Mouse (Mus musculus) embryonic facial prominence, embryonic 13.5 days (tissue): ENCODE measurements around the gene Kat8. TPM values are rescaled to one million over a fixed set of nuclear protein-coding genes. Genes with fewer than 3 reads are reported as not detected.

Experiments
- ATAC-seq: fragments of 200-750 bp; cut with Nextera tagmentation; 2 replicates; pipeline ENCODE4 v1.8.0; 2017; ENCODE audit warnings: low read depth; ENCODE audit not compliant: insufficient number of reproducible peaks, insufficient read depth, low FRiP score, low TSS enrichment
- H3K27ac ChIP-seq: fragments of 300-500 bp; sonication (generic); 2 replicates; pipeline ENCODE4 v1.5.1; 2015; ENCODE audit warnings: moderate library complexity, mild to moderate bottlenecking, inconsistent platforms
- H3K27me3 ChIP-seq: fragments of 300-500 bp; sonication (generic); 2 replicates; pipeline ENCODE4 v1.6.1; 2015; ENCODE audit warnings: mild to moderate bottlenecking, inconsistent platforms
- H3K36me3 ChIP-seq: fragments of 300-500 bp; sonication (generic); 2 replicates; pipeline ENCODE4 v1.6.1; 2015; ENCODE audit warnings: mild to moderate bottlenecking, inconsistent platforms
- H3K4me1 ChIP-seq: fragments of 300-500 bp; sonication (generic); 2 replicates; pipeline ENCODE4 v1.6.1; 2015; ENCODE audit warnings: inconsistent platforms
- H3K4me2 ChIP-seq: fragments of 300-500 bp; sonication (generic); 2 replicates; pipeline ENCODE4 v1.6.1; 2015; ENCODE audit warnings: moderate library complexity, mild to moderate bottlenecking, inconsistent platforms
- H3K4me3 ChIP-seq: fragments of 300-500 bp; sonication (generic); 2 replicates; pipeline ENCODE4 v1.5.1; 2015; ENCODE audit warnings: mild to moderate bottlenecking, inconsistent platforms
- H3K9ac ChIP-seq: fragments of 300-500 bp; sonication (generic); 2 replicates; pipeline ENCODE4 v1.6.1; 2015; ENCODE audit warnings: mild to moderate bottlenecking, inconsistent platforms
- H3K9me3 ChIP-seq: fragments of 300-500 bp; sonication (generic); 2 replicates; pipeline ENCODE4 v1.6.1; 2016; ENCODE audit warnings: inconsistent platforms
- WGBS: fragments of 180-500 bp; shearing (Covaris S2); methylation state at CpG from one replicate; pipeline ENCODE4 v1.1.7; 2015; ENCODE audit warnings: mixed read lengths; 5-methylcytosine and 5-hydroxymethylcytosine counted together
- polyA plus RNA-seq: library from polyadenylated mRNA; unstranded; fragments of >200 nt; fragmentation: Nextera tagmentation; extraction: Ambion mirVana; gene quantifications from 2 replicates; pipeline ENCODE4 v1.2.1, GENCODE M21; 2015

Gene Kat8
- polyA plus RNA-seq, 1 experiment from 2014 or later, result 45.6 TPM

DNA sequence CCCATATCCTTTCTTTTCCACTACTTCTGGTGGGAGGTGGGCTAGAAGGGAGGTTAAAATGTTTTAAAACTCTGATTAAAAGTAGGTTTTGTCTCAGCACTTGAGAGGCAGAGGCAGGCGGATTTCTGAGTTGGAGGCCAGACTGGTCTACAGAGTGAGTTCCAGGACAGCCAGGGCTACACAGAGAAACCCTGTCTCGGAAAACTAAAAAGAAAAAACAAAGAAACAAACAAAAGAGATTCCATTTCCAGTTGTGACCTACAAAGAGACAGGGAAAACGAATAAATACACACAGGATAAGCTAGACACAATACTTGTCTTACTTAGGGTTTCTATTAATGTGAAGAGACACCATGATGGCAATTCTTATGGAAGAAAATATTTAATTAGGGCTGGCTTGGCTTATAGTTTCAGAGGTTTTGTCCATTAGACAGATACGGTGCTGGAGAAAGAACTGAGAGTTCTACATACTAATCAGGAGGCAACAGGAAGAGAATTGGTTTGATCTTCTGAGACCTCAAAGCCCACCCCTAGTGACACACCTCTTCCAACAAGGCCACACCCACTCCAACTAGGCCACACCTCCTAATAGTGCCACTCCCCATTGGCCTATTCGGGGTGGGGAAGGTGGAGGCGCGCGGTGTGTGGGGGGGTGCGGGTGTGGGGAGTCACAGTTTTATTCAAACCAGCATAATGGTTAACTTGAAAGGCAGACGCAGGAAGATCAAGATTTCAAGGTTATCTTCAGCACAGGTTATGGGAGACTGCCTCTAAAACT is 13.9 kb upstream of the Kat8 start:
- Histone ChIP-seq H3K27ac (no peak overlapping the region), H3K27me3 (no peaks in the 10 kb centered on the region), H3K36me3 (peaks cover 5% of the 10 kb centered on the region; the same call in 1 of the 2 replicates), H3K9ac (no peak overlapping the region), H3K4me3 (no peak overlapping the region), H3K9me3 (no peaks in the 10 kb centered on the region), H3K4me2 (no peak overlapping the region), H3K4me1 (peaks cover 10% of the 10 kb centered on the region)
- 34% methylated on average over 10 of the region's 10 CpGs for WGBS
- no peak for ATAC-seq

DNA sequence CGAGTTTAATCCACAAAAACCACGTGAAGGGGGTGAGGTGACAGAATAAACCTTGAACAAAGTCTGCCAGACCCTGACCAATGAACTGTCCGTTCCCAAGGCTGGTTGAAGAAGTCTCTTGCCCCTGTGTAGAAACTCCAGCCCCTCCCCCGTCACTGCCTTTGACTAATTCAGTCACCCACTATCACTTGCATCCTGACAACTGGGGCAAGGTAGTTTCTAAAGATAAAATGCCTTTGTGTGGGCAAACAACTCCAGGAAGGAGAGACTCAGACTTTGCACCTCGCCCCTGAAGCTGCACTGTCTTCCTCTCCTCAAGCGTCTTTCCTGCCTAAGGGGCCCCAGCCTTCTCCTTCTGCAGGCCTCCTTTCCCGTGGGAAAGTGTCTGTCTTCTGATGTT is 12.3 kb upstream of the Kat8 start:
- Histone ChIP-seq H3K4me1 (peaks cover 9% of the 10 kb centered on the region), H3K27me3 (no peaks in the 10 kb centered on the region), H3K9me3 (no peaks in the 10 kb centered on the region), H3K27ac (no peak overlapping the region), H3K36me3 (peaks cover under 1% of the 10 kb centered on the region; the same call in 1 of the 2 replicates), H3K9ac (no peak overlapping the region; the same call in 1 of the 2 replicates), H3K4me2 (no peak overlapping the region), H3K4me3 (no peak overlapping the region)
- ATAC-seq, result no peak
- 41% methylated on average over 7 of the region's 7 CpGs for WGBS

DNA sequence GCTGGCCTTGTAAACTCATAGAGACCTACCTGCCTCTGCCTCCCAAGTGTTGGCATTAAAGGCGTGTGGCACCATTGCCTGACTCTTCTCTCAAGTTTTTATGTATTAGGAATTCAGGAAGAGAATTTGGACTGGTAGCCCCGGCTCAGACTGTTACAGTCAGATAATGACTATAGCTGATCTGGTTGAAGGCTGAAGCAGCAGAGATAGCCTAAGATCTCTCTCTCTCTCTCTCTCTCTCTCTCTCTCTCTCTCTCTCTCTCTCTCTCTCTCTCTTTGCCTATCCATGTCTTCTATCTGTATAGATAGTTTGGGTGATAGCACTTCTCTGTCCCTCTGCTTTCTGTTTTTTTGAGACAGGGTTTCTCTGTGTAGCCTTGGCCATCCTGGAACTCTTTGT is 10.5 kb upstream of the Kat8 start:
- WGBS, result 84% methylated on average over 2 of the region's 2 CpGs
- Histone ChIP-seq H3K9me3 (no peaks in the 10 kb centered on the region), H3K36me3 (peaks cover 18% of the 10 kb centered on the region), H3K4me3 (no peak overlapping the region), H3K4me1 (peaks cover 15% of the 10 kb centered on the region), H3K9ac (no peak overlapping the region), H3K4me2 (no peak overlapping the region), H3K27ac (no peak overlapping the region), H3K27me3 (no peaks in the 10 kb centered on the region)
- no peak for ATAC-seq

DNA sequence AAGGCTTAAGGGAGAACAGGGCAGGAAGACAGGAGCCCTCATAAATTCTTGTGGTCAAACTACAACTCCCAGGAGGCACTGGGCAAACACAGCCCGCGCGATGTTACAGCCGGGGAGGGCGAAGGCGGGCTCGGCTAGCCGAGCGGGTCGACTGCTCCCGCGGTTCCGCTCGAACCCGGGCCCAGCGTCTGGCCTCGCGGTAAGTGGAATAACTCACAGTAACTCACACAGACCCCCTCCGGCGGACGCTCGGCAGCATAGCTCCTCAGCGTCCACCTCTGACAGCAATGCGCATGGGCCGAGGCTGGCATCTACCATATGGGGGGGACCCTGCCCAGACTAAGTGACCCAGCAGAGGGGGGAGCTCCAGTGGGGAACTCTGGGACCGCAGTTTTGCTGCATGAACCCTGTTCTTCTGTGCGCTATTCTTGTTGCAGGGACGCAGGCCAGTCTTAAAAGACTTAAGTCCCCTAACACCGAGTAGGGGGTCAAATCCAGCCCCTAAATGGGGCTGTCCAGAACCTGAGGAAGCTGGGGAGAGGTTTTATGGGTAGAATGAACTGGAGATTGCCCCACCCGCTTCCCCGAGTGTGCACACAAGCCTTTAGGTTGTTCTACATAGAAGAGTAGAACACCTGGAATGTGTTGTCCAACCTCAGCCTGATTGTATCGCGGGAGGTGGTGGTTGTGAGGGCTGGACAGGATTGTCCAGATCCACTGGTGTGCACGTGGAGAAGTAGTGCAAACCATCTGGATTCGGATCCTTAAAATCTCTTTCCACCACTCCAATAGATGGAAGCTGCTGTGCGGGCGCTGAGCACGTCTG is 8.1 kb upstream of the Kat8 start, which contains the start of gene Bckdk:
TSS of gene Bckdk (plus strand) at position 112 of the 826 bp plus-strand sequence.
- Histone ChIP-seq H3K36me3 (peaks cover 42% of the 10 kb centered on the region), H3K9me3 (no peaks in the 10 kb centered on the region), H3K4me3 (peak within 1 kb of the TSS; percentile 70), H3K27ac (peak within 1 kb of the TSS; percentile 86), H3K4me2 (peak within 1 kb of the TSS; percentile 87), H3K27me3 (no peaks in the 10 kb centered on the region), H3K9ac (peak within 1 kb of the TSS; percentile 94), H3K4me1 (peaks cover 15% of the 10 kb centered on the region)
- ATAC-seq, result peak; percentile 91
- 6% methylated on average over 38 of the region's 38 CpGs for WGBS

DNA sequence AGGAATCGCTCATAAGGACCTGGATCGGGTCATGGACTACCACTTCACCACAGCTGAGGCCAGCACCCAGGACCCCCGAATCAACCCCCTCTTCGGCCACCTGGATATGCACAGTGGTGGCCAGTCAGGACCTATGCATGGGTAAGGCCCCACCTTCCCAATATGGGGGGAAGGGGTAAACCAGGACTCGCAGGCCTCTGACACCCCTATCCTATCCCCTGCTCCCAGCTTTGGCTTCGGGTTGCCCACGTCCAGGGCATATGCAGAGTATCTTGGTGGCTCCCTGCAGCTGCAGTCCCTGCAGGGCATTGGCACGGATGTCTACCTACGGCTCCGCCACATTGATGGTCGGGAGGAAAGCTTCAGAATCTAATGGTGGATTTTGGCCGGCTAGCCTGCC is 4.4 kb upstream of the Kat8 start:
- H3K27me3 ChIP-seq, result no peaks in the 10 kb centered on the region
- 94% methylated on average over 12 of the region's 12 CpGs for WGBS
- no peak for ATAC-seq
- no peak overlapping the region for H3K27ac ChIP-seq
- H3K4me3 ChIP-seq, result no peak overlapping the region
- peaks cover 16% of the 10 kb centered on the region for H3K4me1 ChIP-seq
- peaks cover 52% of the 10 kb centered on the region for H3K36me3 ChIP-seq
- H3K4me2 ChIP-seq, result no peak overlapping the region
- H3K9ac ChIP-seq, result no peak overlapping the region
- no peaks in the 10 kb centered on the region for H3K9me3 ChIP-seq

DNA sequence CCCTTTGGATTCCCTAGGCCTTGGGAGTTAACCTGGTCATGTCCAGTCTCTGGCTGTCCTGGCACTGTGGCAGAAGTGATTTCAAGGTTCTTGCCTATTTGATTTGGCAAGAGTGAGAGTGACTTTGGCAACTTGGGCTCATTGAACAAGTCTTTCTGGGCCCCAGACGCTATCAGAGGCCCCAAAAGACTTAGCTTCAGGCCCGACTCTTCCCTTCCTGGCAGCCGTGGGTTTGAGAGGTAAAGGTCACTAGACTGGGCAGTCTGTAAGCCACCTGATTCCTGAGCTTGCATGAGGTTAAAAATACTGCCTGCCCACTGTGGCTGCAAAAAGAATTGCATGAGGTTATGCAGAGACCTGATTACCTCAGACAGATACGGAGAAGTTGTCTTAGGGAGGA is 3.7 kb upstream of the Kat8 start:
- no peak for ATAC-seq
- no peaks in the 10 kb centered on the region for H3K27me3 ChIP-seq
- peaks cover 52% of the 10 kb centered on the region for H3K36me3 ChIP-seq
- peaks cover 22% of the 10 kb centered on the region for H3K4me1 ChIP-seq
- H3K9me3 ChIP-seq, result no peaks in the 10 kb centered on the region
- no peak overlapping the region for H3K27ac ChIP-seq
- no peak overlapping the region for H3K9ac ChIP-seq
- H3K4me3 ChIP-seq, result no peak overlapping the region
- 93% methylated on average over 4 of the region's 4 CpGs for WGBS
- no peak overlapping the region for H3K4me2 ChIP-seq

DNA sequence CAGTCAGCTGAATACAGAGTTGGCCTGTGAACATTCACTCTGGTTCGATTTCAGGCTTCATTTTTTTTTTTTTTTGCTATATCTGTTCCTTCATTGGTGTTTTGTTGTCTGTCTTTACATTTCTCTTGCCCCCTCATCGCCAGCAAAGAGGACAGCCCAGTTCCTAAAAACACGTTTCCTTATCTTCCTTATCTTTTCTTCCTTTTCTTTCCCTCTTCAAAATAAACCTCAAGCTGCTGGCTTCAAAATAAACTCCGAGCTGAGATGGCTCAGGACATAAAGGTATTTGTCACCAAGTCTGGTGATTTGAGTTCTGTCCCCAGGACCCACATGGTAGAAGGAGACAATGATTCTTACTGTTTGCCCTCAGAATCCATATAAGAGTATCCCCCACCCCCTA is 622 bp downstream of the Kat8 start:
- Histone ChIP-seq H3K27me3 (no peaks in the 10 kb centered on the region), H3K4me2 (peak overlapping the region; percentile 64), H3K36me3 (peaks cover 51% of the 10 kb centered on the region), H3K4me1 (peaks cover 6% of the 10 kb centered on the region), H3K4me3 (peak overlapping the region; percentile 95), H3K27ac (peak overlapping the region; percentile 87; the same call in 1 of the 2 replicates), H3K9ac (peak overlapping the region; percentile 83), H3K9me3 (no peaks in the 10 kb centered on the region)
- WGBS, result 27% methylated on average over 4 of the region's 4 CpGs
- ATAC-seq, result no peak

DNA sequence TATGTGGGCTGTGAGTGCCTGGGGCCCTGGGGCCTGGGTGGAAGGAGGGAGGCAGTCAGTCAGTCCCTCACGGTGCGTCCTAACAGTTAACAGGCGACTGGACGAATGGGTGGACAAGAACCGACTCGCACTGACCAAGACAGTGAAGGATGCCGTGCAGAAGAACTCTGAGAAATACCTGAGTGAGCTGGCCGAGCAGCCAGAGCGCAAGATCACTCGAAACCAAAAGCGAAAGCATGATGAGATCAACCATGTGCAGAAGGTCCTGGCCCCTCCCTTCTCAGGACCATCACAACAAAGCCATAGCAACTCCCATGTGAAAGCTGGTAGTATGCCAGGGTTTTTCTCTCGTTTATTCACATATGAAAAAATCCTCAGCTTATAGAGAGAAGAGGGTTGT is 3.0 kb downstream of the Kat8 start:
- Histone ChIP-seq H3K27ac (no peak overlapping the region), H3K4me1 (peaks cover 6% of the 10 kb centered on the region), H3K27me3 (no peaks in the 10 kb centered on the region), H3K9me3 (no peaks in the 10 kb centered on the region), H3K36me3 (peaks cover 42% of the 10 kb centered on the region), H3K4me2 (no peak overlapping the region), H3K9ac (no peak overlapping the region), H3K4me3 (no peak overlapping the region)
- ATAC-seq, result no peak
- 87% methylated on average over 12 of the region's 12 CpGs for WGBS

DNA sequence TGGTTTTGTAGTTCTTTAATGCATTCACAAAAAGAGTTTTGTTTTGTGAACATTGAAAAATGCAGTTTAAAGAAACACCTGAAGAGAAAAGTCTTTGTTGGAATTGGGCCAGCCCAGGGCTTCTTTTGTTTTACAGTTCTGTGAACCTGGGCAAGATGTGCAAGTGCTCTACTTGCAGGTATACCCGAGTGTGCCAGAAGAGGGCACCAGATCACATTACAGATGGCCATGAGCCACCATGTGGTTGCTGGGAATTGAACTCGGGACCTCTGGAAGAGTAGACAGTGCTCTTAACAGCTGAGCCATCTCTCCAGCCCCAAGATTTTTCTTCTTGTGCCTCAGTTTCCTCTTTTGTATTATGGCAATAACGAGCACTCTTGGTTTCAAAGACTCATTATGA is 5.9 kb downstream of the Kat8 start:
- Histone ChIP-seq H3K4me2 (no peak overlapping the region), H3K36me3 (peaks cover 67% of the 10 kb centered on the region), H3K9me3 (no peaks in the 10 kb centered on the region), H3K27me3 (no peaks in the 10 kb centered on the region), H3K4me1 (peaks cover 3% of the 10 kb centered on the region), H3K27ac (no peak overlapping the region), H3K9ac (no peak overlapping the region), H3K4me3 (no peak overlapping the region)
- WGBS, result 54% methylated on average over 3 of the region's 3 CpGs
- ATAC-seq, result no peak

DNA sequence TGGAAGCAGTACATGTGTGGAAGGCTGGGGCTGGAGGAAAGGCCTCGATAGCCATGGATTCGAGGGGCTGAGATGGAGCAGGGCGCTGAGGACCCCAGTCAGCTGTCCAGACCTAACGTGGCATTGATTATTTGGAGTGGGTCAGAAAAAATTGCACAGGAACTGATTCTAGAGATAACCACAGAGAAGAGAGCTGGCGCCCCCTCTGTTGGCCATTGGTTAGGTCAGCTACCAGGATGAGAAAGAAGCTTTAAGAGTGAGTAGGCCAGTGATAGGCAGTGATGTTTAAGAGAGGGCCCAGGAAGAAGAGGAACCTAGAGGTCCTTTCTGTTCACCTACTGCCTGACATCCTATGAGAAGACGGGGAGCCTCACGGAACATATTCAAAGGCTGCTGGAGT is 7.0 kb downstream of the Kat8 start:
- Histone ChIP-seq H3K4me3 (no peak overlapping the region), H3K9ac (no peak overlapping the region), H3K27ac (no peak overlapping the region), H3K27me3 (no peaks in the 10 kb centered on the region), H3K36me3 (peaks cover 77% of the 10 kb centered on the region), H3K4me1 (no peaks in the 10 kb centered on the region), H3K4me2 (no peak overlapping the region), H3K9me3 (no peaks in the 10 kb centered on the region)
- 74% methylated on average over 7 of the region's 7 CpGs for WGBS
- no peak for ATAC-seq

DNA sequence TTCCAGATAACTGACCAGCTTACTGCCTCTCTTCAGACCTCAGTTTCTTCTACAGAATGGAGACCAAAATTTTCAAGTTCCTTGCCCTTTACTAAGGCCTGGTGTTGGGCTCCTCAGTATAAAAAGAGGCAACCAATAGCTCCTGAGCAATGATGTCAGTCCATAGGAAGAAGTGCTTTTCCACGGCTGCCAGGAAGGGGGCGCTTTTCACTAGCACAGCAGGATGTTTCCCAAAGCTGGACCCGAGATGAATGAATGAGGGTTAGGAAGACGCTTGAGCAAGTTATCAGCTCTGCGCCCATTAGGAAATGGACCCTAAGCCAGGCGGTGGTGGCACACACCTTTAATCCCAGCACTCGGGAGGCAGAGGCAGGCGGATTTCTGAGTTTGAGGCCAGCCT is 9.2 kb downstream of the Kat8 start:
- Histone ChIP-seq H3K27me3 (no peaks in the 10 kb centered on the region), H3K27ac (no peak overlapping the region), H3K9me3 (no peaks in the 10 kb centered on the region), H3K4me3 (no peak overlapping the region), H3K4me1 (peaks cover 6% of the 10 kb centered on the region; the same call in 1 of the 2 replicates), H3K9ac (no peak overlapping the region), H3K4me2 (no peak overlapping the region), H3K36me3 (peaks cover 82% of the 10 kb centered on the region)
- ATAC-seq, result no peak
- 70% methylated on average over 8 of the region's 8 CpGs for WGBS
